In genomic region chr7:34313443-34313875, GRCm38 (mm10) we compare ENCODE assay signal across 8 mouse cellular contexts. TPM values are rescaled to one million over a fixed set of nuclear protein-coding genes. Genes with fewer than 3 reads are reported as not detected.
DNase-seq lines count a peak whose midpoint lies in the region.

Gene 4931406P16Rik (minus strand): TSS chr7:34313551.

- peak; percentile 61 for DNase-seq in WW6 (ENCODE audit: low read depth, low spot score)
- DNase-seq in cerebellum, postnatal 4 days (ENCODE audit: low spot score in 2 of 2) = peak; percentile 80 to 94
- peak; percentile 78 to 79 for DNase-seq in gastrocnemius, adult 8-10 months (ENCODE audit: low spot score in 2 of 2)
- peak; percentile 30 for DNase-seq in hindlimb bud, embryonic 11.5 days (ENCODE audit: extremely low spot score, low read depth, low spot score)
- DNase-seq in left cerebral cortex, adult 8-10 months (ENCODE audit: low spot score in 2 of 2) = peak; percentile 67 to 77
- DNase-seq in right cerebral cortex, postnatal 10 days (ENCODE audit: low spot score in 2 of 2) = peak; percentile 92
- DNase-seq in urinary bladder, postnatal 25 days (ENCODE audit: low spot score) = peak; percentile 80

- H3K4me1 ChIP-seq in megakaryocyte, embryonic 14.5 days = peaks cover 38% of the 10 kb centered on the region

- peaks cover 11% of the 10 kb centered on the region for H3K27me3 ChIP-seq in megakaryocyte, embryonic 14.5 days (replicated peaks)

- H3K9me3 ChIP-seq in megakaryocyte, embryonic 14.5 days = peaks cover 7% of the 10 kb centered on the region

- H3K4me3 ChIP-seq in megakaryocyte, embryonic 14.5 days (replicated peaks) = peak within 1 kb of the TSS; percentile 97

- peaks cover 6% of the 10 kb centered on the region for H3K36me3 ChIP-seq in megakaryocyte, embryonic 14.5 days (replicated peaks; ENCODE audit: low read length)

RNA-seq across cellular contexts. Expression of gene 4931406P16Rik, which starts in this region (rescaled TPM):
- 10 to 100 TPM; 28.9 to 47.5 (median 39.1) TPM for total RNA-seq in gastrocnemius, adult 8-10 months (2022)
- total RNA-seq in left cerebral cortex, adult 8-10 months (2022) = 10 to 100 TPM; 40.1 to 47.7 (median 41.2) TPM
- 3.4 and 6.2 TPM in 2 replicates for polyA plus RNA-seq in megakaryocyte, embryonic 14.5 days (2012; ENCODE audit: insufficient read depth, low replicate concordance)

Comparison
In these comparisons a context has a peak if more than half of its experiments do, and no peak if none do; other contexts are left out.
1. Peak in every context shown above with its lines: DNase-seq and H3K4me3 ChIP-seq.
2. DNase-seq: peak in every context shown above with its lines; median percentile 92 in right cerebral cortex, postnatal 10 days; 87 in cerebellum, postnatal 4 days; 80 in urinary bladder, postnatal 25 days; 78 in gastrocnemius, adult 8-10 months; 72 in left cerebral cortex, adult 8-10 months; 61 in WW6; 30 in hindlimb bud, embryonic 11.5 days.